ENCODE assay signal across 28 mouse cellular contexts in genomic region chr2:167963778-167964300, GRCm38 (mm10). TPM values are rescaled to one million over a fixed set of nuclear protein-coding genes. Genes with fewer than 3 reads are reported as not detected.
DNase-seq lines count a peak whose midpoint lies in the region; ATAC-seq lines count a peak whose summit lies in the region.
"Had no signal": no experiment of that assay in that cellular context is flagged by ENCODE, and none has a peak within 500 bp of the region (broad histone marks: within the 10 kb centered on the region; RNA-seq: fewer than 3 reads in every experiment).

No protein-coding gene starts in this region.

- DNase-seq in heart, adult 11 months = peak; percentile 90
- DNase-seq in heart, postnatal 25 days (ENCODE audit: low spot score) = no peak
- no peak for DNase-seq in heart, adult 9 months (ENCODE audit: low spot score in 2 of 2)
- no peak for DNase-seq in kidney, adult 8-10 months
- DNase-seq: adrenal gland, adult 2 months; adrenal gland, postnatal 36 days; B cell, adult 2 months; cerebellum, adult 8-10 months; cerebellum, postnatal 25 days; forebrain, postnatal 0 days; kidney, adult 9 months; spleen, adult 18-20 months; thymus, adult 18-20 months; thymus, postnatal 25 days had no signal

- peaks cover 50% of the 10 kb centered on the region for H3K4me1 ChIP-seq in heart, embryonic 15.5 days (replicated peaks)
- H3K4me1 ChIP-seq in megakaryocyte, embryonic 14.5 days = peaks cover 97% of the 10 kb centered on the region

- no peak for ATAC-seq in heart, embryonic 15.5 days (replicated peaks; ENCODE audit: insufficient number of reproducible peaks, insufficient read depth, low FRiP score, low read depth)
- no peak for ATAC-seq in megakaryocyte, adult 5-6 weeks (ENCODE audit: poor library complexity, severe bottlenecking)
- ATAC-seq: forebrain, postnatal 0 days; intestine, embryonic 16.5 days had no signal

- intact Hi-C loops in heart, postnatal 25 days (cut with DNase I) = no loop called here

- H3K36me3 ChIP-seq in heart, embryonic 15.5 days = peaks cover 42% of the 10 kb centered on the region
- H3K36me3 ChIP-seq in megakaryocyte, embryonic 14.5 days (replicated peaks; ENCODE audit: low read length) = peaks cover 96% of the 10 kb centered on the region

- no peaks in the 10 kb centered on the region for H3K27me3 ChIP-seq in heart, embryonic 15.5 days
- no peaks in the 10 kb centered on the region for H3K27me3 ChIP-seq in megakaryocyte, embryonic 14.5 days (replicated peaks)
- H3K27me3 ChIP-seq: embryonic facial prominence, embryonic 15.5 days; forebrain, embryonic 12.5 days; hindbrain, embryonic 12.5 days; limb, embryonic 13.5 days; midbrain, embryonic 12.5 days; neural tube, embryonic 12.5 days had no signal

- no peak overlapping the region for H3K4me2 ChIP-seq in heart, embryonic 15.5 days
- H3K4me2 ChIP-seq: embryonic facial prominence, embryonic 15.5 days; forebrain, embryonic 12.5 days; hindbrain, embryonic 12.5 days; limb, embryonic 13.5 days; liver, embryonic 11.5 days; midbrain, embryonic 12.5 days; neural tube, embryonic 12.5 days had no signal

- H3K9me3 ChIP-seq in heart, embryonic 15.5 days (replicated peaks) = no peaks in the 10 kb centered on the region
- no peaks in the 10 kb centered on the region for H3K9me3 ChIP-seq in megakaryocyte, embryonic 14.5 days
- H3K9me3 ChIP-seq: embryonic facial prominence, embryonic 10.5 days; embryonic facial prominence, embryonic 15.5 days; forebrain, embryonic 12.5 days; hindbrain, embryonic 12.5 days; limb, embryonic 13.5 days; midbrain, embryonic 12.5 days; neural tube, embryonic 12.5 days had no signal

- no peak overlapping the region for H3K9ac ChIP-seq in heart, embryonic 15.5 days
- H3K9ac ChIP-seq: embryonic facial prominence, embryonic 15.5 days; forebrain, embryonic 12.5 days; forebrain, postnatal 0 days; hindbrain, embryonic 12.5 days; limb, embryonic 13.5 days; midbrain, embryonic 12.5 days; neural tube, embryonic 12.5 days had no signal

- H3K27ac ChIP-seq in heart, embryonic 15.5 days = 0 out of 2 replicates have a peak overlapping the region, but pooled peaks have one; percentile 4
- H3K27ac ChIP-seq: embryonic facial prominence, embryonic 10.5 days; embryonic facial prominence, embryonic 15.5 days; forebrain, embryonic 12.5 days; hindbrain, embryonic 12.5 days; limb, embryonic 13.5 days; midbrain, embryonic 12.5 days; neural tube, embryonic 12.5 days had no signal

- WGBS in heart, embryonic 15.5 days = 83% methylated on average over 9 of the region's 9 CpGs

- H3K4me3 ChIP-seq in heart, embryonic 15.5 days = no peak overlapping the region
- peak overlapping the region; percentile 54 for H3K4me3 ChIP-seq in megakaryocyte, embryonic 14.5 days (replicated peaks)
- H3K4me3 ChIP-seq: embryonic facial prominence, embryonic 10.5 days; embryonic facial prominence, embryonic 15.5 days; forebrain, embryonic 12.5 days; hindbrain, embryonic 12.5 days; limb, embryonic 13.5 days; midbrain, embryonic 12.5 days; myocyte; neural tube, embryonic 12.5 days had no signal

RNA-seq across cellular contexts. Expression of gene Ptpn1, which starts 32.0 kb away (rescaled TPM):
- 10 to 100 TPM; 21.9 to 23.4 TPM for total RNA-seq in heart, postnatal 25 days (2021)
- 44.8 and 45.1 TPM in 2 replicates for polyA plus RNA-seq in heart, embryonic 15.5 days (2015; fragmentation: Nextera tagmentation; extraction: Ambion mirVana)
- 120 and 139 TPM in 2 replicates for polyA plus RNA-seq in megakaryocyte, embryonic 14.5 days (2012; ENCODE audit: insufficient read depth, low replicate concordance)
- total RNA-seq in megakaryocyte, adult 5-6 weeks (2015) = 49.1 and 54.8 TPM in 2 replicates
- 145 and 151 TPM in 2 replicates for total RNA-seq in megakaryocyte, adult 5-6 weeks (2017)

RNA-seq across cellular contexts. Expression of gene Ripor3, which starts 46.6 kb away (rescaled TPM):
- under 1 TPM; 0.49 to 0.75 TPM for total RNA-seq in heart, postnatal 25 days (2021)
- 0.93 and 1.4 TPM in 2 replicates for polyA plus RNA-seq in heart, embryonic 15.5 days (2015; fragmentation: Nextera tagmentation; extraction: Ambion mirVana)
- polyA plus RNA-seq in megakaryocyte, embryonic 14.5 days (2012; ENCODE audit: insufficient read depth, low replicate concordance) = 123 and 438 TPM in 2 replicates
- 0.20 TPM in 1 of 2 replicates, not detected in the other for total RNA-seq in megakaryocyte, adult 5-6 weeks (2015)
- not detected in 2 replicates for total RNA-seq in megakaryocyte, adult 5-6 weeks (2017)
- total RNA-seq: megakaryocyte progenitor cell, adult 5-6 weeks had no signal
